Mouse (Mus musculus) lung, adult 10 weeks (tissue): ENCODE results near the gene Cphx2. TPM values are rescaled to one million over a fixed set of nuclear protein-coding genes. Genes with fewer than 3 reads are reported as not detected.

Experiments
- polyA plus RNA-seq: library from polyadenylated mRNA; stranded (reverse); fragments of 350-450 nt; fragmentation: Illumina TruSeq; extraction: RNeasy Lipid Tissue Mini Kit (QIAGEN cat#74804); gene quantifications from one replicate; pipeline ENCODE4 v1.2.3, GENCODE M21; 2014; ENCODE audit warnings: low read depth, low replicate concordance; ENCODE audit not compliant: insufficient read depth

Gene Cphx2
- polyA plus RNA-seq: not detected

DNA sequence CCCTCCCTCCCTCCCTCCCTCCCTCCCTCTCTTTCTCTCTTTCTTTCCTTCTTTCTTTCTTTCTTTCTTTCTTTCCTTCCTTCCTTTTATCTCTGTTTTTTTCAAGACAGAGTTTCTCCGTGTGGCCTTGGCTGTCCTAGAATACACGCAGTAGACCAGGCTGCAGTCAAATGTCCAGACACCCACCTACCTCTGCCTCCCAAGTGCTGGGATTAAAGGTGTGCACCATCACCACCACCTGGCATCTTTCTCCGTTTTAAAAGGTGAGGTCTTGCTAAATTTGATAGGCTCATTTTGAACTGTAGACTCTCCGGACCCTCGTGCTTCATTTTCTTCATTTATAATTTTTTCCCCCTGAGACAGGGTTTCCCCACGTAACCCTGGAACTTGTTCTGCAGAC is at the start of gene Cphx2:
Gene Cphx2, plus strand, starts transcription at position 301 of the 400 bp plus-strand sequence.

DNA sequence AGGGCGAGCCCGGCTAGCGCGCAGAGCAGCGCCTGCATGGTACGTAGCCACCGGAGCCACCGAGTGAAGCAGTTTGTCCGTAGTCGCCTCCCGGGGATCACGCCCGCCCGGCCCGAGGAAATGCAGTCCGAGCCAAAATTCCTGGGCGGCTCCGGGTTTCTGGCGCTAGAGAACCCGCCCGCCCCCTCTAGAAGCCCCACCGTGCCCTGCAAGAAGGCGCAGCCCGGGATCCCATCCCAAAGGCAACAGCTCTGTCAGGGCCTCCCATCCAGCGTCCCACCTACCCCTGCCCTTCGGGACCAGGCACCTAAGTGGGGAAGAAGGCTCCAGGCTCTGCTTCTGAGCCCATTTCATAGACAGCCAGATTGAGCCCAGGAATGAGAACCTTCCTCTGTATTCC is 38.7 kb upstream of the Cphx2 start, which contains the start of gene Gm9780:
Gene Gm9780, minus strand, starts transcription at position 101 of the 400 bp plus-strand sequence.

GRCm38 (mm10) chr14:26067325-26067633 is 14.0 kb upstream of the Cphx2 start, which contains the start of gene Tmem254c:
Gene Tmem254c, minus strand, starts transcription at chr14:26067355.

GRCm38 (mm10) chr14:26081997-26082396 is 681 bp downstream of the Cphx2 start, which contains the start of gene Cphx3:
Gene Cphx3, plus strand, starts transcription at chr14:26082297.

DNA sequence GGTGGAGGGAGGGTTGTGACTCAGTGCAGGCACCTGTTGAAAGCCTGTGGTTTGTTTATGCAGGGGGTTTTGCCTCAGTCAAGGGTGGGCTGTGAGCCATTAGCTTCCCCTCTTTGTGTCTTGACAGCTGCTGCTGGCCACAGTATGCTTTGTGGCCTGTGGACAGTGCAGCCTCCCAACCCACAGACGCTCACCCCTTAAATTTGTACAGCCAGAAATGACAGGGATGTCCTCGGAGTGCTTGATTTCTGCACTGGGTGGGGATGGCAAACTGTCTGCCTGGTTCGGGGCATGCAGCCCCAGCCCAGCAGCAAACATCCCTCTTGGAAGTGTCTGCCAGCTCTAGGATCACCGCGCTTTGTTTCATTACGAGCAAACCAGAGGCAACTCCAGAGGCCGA is 36.8 kb downstream of the Cphx2 start, which contains the start of gene Duxbl2:
Gene Duxbl2, plus strand, starts transcription at position 200 of the 400 bp plus-strand sequence.

Other genes starting within 250 kb of the Cphx2 start
- gene Anxa11, start 239.4 kb upstream of the Cphx2 start, polyA plus RNA-seq: 71.3 TPM
- gene Plac9a, start 178.4 kb upstream of the Cphx2 start, polyA plus RNA-seq: 81.1 TPM
- gene Tmem254a, start 153.8 kb upstream of the Cphx2 start, polyA plus RNA-seq: 7.5 TPM
- gene Cphx1, start 143.2 kb upstream of the Cphx2 start, polyA plus RNA-seq: not detected
- not detected for gene Duxbl1, start 102.9 kb upstream of the Cphx2 start, polyA plus RNA-seq
- 456 TPM for gene Gm9780, start 38.8 kb upstream of the Cphx2 start, polyA plus RNA-seq
- gene Tmem254c, start 14.2 kb upstream of the Cphx2 start, polyA plus RNA-seq: 45.6 TPM
- gene Cphx3, start 781 bp downstream of the Cphx2 start, polyA plus RNA-seq: not detected
- gene Duxbl2, start 36.8 kb downstream of the Cphx2 start, polyA plus RNA-seq: 0.59 TPM
- gene Plac9b, start 101.0 kb downstream of the Cphx2 start, polyA plus RNA-seq: 401 TPM
- 53.5 TPM for gene Tmem254b, start 125.5 kb downstream of the Cphx2 start, polyA plus RNA-seq
- gene Duxbl3, start 176.4 kb downstream of the Cphx2 start, polyA plus RNA-seq: not detected